Mouse (Mus musculus) G1E (cell line): ENCODE data around the gene Fam217b.

Experiments used
- CTCF ChIP-seq: IDR thresholded peaks from 2 replicates; pipeline ENCODE4 v1.5.1; 2012; ENCODE audit warnings: low read depth, low read length, inconsistent platforms, mixed read lengths
- GATA1 ChIP-seq: IDR thresholded peaks from 2 replicates; pipeline ENCODE4 v1.6.1; 2012; ENCODE audit warnings: borderline replicate concordance, low read length, inconsistent platforms, mixed read lengths
- TAL1 ChIP-seq: conservative IDR thresholded peaks from 2 replicates; pipeline ENCODE4 v1.6.1; 2012; ENCODE audit warnings: low read depth, low read length, inconsistent platforms, mixed read lengths

DNA sequence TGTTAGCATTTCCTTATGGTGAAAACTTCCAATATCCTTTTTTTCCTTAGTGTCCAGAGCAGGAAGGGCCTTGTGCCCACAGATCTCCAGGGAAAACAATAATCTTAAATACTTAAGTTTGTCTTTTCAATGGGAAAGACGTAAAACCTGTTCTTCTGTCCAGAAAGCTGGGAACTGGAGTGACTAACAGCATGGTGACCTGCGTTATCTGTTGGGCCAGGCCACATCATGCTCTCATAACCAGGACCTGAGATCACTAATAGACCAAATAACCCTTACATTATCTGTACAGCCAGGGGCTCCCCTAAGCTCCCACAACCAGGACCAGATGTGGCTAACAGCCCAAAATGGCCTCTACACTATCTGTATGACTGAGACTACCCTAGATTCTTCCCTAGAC, 19.6 kb downstream of the Fam217b start:
- TF ChIP-seq CTCF = no peak
- TF ChIP-seq GATA1 = no peak
- no peak for TF ChIP-seq TAL1
